Mouse (Mus musculus) spleen, adult 18-20 months (tissue): ENCODE data around the gene Mkln1.

ENCODE experiments used
- DNase-seq, 2 experiments: peaks; one replicate each; pipeline ENCODE4 v3.0.0; 2022; ENCODE audit warnings: mixed read lengths in 2 of 2

The Mkln1 gene

GRCm38 (mm10) chr6:31519001-31519471 is 120.5 kb downstream of the Mkln1 start:
- no peak for DNase-seq

- DNase-seq, result no peak
These were observed 122.1 kb downstream of the Mkln1 start for GRCm38 (mm10) chr6:31520486-31521215.

- DNase-seq, result no peak
These were observed 123.2 kb downstream of the Mkln1 start for GRCm38 (mm10) chr6:31521491-31522355.

- no peak for DNase-seq
These were observed 123.9 kb downstream of the Mkln1 start for GRCm38 (mm10) chr6:31522478-31522877.

GRCm38 (mm10) chr6:31523039-31523438 is 124.5 kb downstream of the Mkln1 start:
- DNase-seq, result no peak

GRCm38 (mm10) chr6:31523657-31524056 is 125.1 kb downstream of the Mkln1 start:
- no peak for DNase-seq

- DNase-seq, result no peak
These were observed 125.6 kb downstream of the Mkln1 start for GRCm38 (mm10) chr6:31524121-31524520.

GRCm38 (mm10) chr6:31524647-31525046 is 126.1 kb downstream of the Mkln1 start:
- DNase-seq, result no peak

- peak in 1 of 2 experiments; percentile 46 for DNase-seq
These were observed 126.8 kb downstream of the Mkln1 start for GRCm38 (mm10) chr6:31525231-31525900.

GRCm38 (mm10) chr6:31526929-31527328 is 128.4 kb downstream of the Mkln1 start:
- DNase-seq, result no peak

GRCm38 (mm10) chr6:31527897-31528296 is 129.4 kb downstream of the Mkln1 start:
- DNase-seq, result no peak

GRCm38 (mm10) chr6:31528339-31528738 is 129.8 kb downstream of the Mkln1 start:
- no peak for DNase-seq

- no peak for DNase-seq
These were observed 133.3 kb downstream of the Mkln1 start for GRCm38 (mm10) chr6:31531880-31532279.

- DNase-seq, result no peak
These were observed 136.2 kb downstream of the Mkln1 start for GRCm38 (mm10) chr6:31534705-31535104.

GRCm38 (mm10) chr6:31537193-31537592 is 138.7 kb downstream of the Mkln1 start:
- DNase-seq, result no peak

- DNase-seq, result no peak
These were observed 139.6 kb downstream of the Mkln1 start for GRCm38 (mm10) chr6:31538112-31538511.

- DNase-seq, result no peak
These were observed 141.5 kb downstream of the Mkln1 start for GRCm38 (mm10) chr6:31540018-31540417.

- DNase-seq, result no peak
These were observed 145.8 kb downstream of the Mkln1 start for GRCm38 (mm10) chr6:31544318-31544717.

- DNase-seq, result no peak
These were observed 151.0 kb downstream of the Mkln1 start for GRCm38 (mm10) chr6:31549361-31550051.

GRCm38 (mm10) chr6:31550876-31551532 is 152.5 kb downstream of the Mkln1 start:
- no peak for DNase-seq

GRCm38 (mm10) chr6:31556460-31557100 is 158.0 kb downstream of the Mkln1 start:
- no peak for DNase-seq
